Mouse (Mus musculus): ENCODE results near the gene Rab25.

DNA sequence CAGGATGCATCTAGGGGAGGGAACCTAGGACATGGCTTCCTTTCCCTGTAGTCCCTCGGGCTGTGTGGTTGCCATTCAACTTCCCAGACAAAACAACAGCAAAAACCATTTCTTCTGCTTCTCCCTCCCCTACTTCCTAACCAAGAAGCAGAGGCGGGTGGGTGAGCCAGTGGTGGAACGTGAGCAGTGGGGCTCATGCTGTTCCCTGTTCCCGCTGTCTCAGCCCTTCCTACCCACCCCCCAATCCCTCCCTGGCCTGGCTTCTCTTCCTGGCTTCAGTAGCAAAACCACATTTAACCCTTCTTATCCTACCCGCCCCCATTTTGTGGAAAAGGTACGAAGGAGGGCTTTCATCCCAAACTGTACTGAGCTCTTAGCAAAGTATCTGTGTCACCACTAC lies 43.0 kb downstream of the Rab25 start:
- TF ChIP-seq CTCF (IDR thresholded peaks at IDR 0.05; ENCODE audit: low read depth, low read length) (no peak), TAL1 (conservative IDR thresholded peaks at IDR 0.05; ENCODE audit: low read depth, low read length) (no peak)
